Mouse (Mus musculus): ENCODE results near the gene Oaf. TPM values are rescaled to one million over a fixed set of nuclear protein-coding genes. Genes with fewer than 3 reads are reported as not detected.

Gene Oaf
- polyA plus RNA-seq, 1 experiment = 10.8 TPM

- H3K4me1 ChIP-seq (replicated peaks; ENCODE audit: control insufficient read depth, insufficient read depth, low read length) = no peaks in the 10 kb centered on the region
- DNase-seq = no peak
- 20% methylated on average over 5 of the region's 5 CpGs for WGBS
- no peak for TF ChIP-seq CTCF (IDR thresholded peaks at IDR 0.05; ENCODE audit: borderline replicate concordance, control insufficient read depth, extremely low read depth, insufficient read depth, low read length, poor library complexity)
- no peak for TF ChIP-seq POLR2A (IDR thresholded peaks at IDR 0.05; ENCODE audit: control insufficient read depth, extremely low read depth, insufficient read depth, low read length, poor library complexity)
- H3K4me3 ChIP-seq (ENCODE audit: control insufficient read depth, insufficient read depth, low read length) = no peak overlapping the region
- H3K36me3 ChIP-seq (ENCODE audit: control insufficient read depth, insufficient read depth, low read length) = no peaks in the 10 kb centered on the region
- no peak overlapping the region for H3K27ac ChIP-seq (ENCODE audit: control insufficient read depth, insufficient read depth, low read length)
- H3K27me3 ChIP-seq (ENCODE audit: control insufficient read depth, insufficient read depth, low read length) = peaks cover 5% of the 10 kb centered on the region; the same call in 1 of the 2 replicates
Measured at GRCm38 (mm10) chr9:43200212-43200611, 39.5 kb downstream of the Oaf start.

DNA sequence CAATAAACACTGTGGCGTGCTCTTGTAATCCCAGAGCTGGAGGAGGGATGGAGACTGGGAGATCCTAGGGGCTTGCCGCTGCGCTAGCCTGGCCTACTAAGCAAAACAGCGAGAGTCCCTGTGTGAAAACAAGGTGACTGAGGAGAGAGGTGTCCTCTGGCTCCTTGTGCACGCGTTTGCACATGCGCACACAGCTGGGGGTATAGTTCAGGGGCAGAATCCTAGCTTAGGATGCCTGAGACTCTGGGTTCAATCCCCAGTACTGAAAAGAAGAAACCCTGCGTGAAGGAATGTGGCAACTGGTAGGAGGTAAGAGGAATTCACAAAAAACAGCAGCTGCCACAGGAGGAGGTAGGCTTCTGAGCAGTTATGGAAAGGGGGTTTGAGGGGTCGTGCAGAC is 45.7 kb downstream of the Oaf start:
- H3K27me3 ChIP-seq (ENCODE audit: control insufficient read depth, insufficient read depth, low read length) = no peaks in the 10 kb centered on the region; the same call in 1 of the 2 replicates
- TF ChIP-seq POLR2A (IDR thresholded peaks at IDR 0.05; ENCODE audit: control insufficient read depth, extremely low read depth, insufficient read depth, low read length, poor library complexity) (no peak), CTCF (IDR thresholded peaks at IDR 0.05; ENCODE audit: borderline replicate concordance, control insufficient read depth, extremely low read depth, insufficient read depth, low read length, poor library complexity) (no peak)
- DNase-seq = no peak
- no peaks in the 10 kb centered on the region for H3K4me1 ChIP-seq (replicated peaks; ENCODE audit: control insufficient read depth, insufficient read depth, low read length)
- no peaks in the 10 kb centered on the region for H3K36me3 ChIP-seq (ENCODE audit: control insufficient read depth, insufficient read depth, low read length)
- H3K4me3 ChIP-seq (ENCODE audit: control insufficient read depth, insufficient read depth, low read length) = no peak overlapping the region
- WGBS = 25% methylated on average over 9 of the region's 9 CpGs
- H3K27ac ChIP-seq (ENCODE audit: control insufficient read depth, insufficient read depth, low read length) = no peak overlapping the region

- Histone ChIP-seq H3K36me3 (ENCODE audit: control insufficient read depth, insufficient read depth, low read length) (no peaks in the 10 kb centered on the region), H3K4me1 (replicated peaks; ENCODE audit: control insufficient read depth, insufficient read depth, low read length) (no peaks in the 10 kb centered on the region), H3K27me3 (ENCODE audit: control insufficient read depth, insufficient read depth, low read length) (no peaks in the 10 kb centered on the region; the same call in 1 of the 2 replicates), H3K27ac (ENCODE audit: control insufficient read depth, insufficient read depth, low read length) (no peak overlapping the region), H3K4me3 (ENCODE audit: control insufficient read depth, insufficient read depth, low read length) (no peak overlapping the region)
- DNase-seq = no peak
- WGBS = 52% methylated on average over 4 of the region's 4 CpGs
- TF ChIP-seq CTCF (IDR thresholded peaks at IDR 0.05; ENCODE audit: borderline replicate concordance, control insufficient read depth, extremely low read depth, insufficient read depth, low read length, poor library complexity) (no peak), POLR2A (IDR thresholded peaks at IDR 0.05; ENCODE audit: control insufficient read depth, extremely low read depth, insufficient read depth, low read length, poor library complexity) (no peak)
Measured at GRCm38 (mm10) chr9:43191561-43191960, 48.1 kb downstream of the Oaf start.

- H3K27me3 ChIP-seq (ENCODE audit: control insufficient read depth, insufficient read depth, low read length) = no peaks in the 10 kb centered on the region
- no peak for TF ChIP-seq POLR2A (IDR thresholded peaks at IDR 0.05; ENCODE audit: control insufficient read depth, extremely low read depth, insufficient read depth, low read length, poor library complexity)
- no peak for TF ChIP-seq CTCF (IDR thresholded peaks at IDR 0.05; ENCODE audit: borderline replicate concordance, control insufficient read depth, extremely low read depth, insufficient read depth, low read length, poor library complexity)
- H3K4me1 ChIP-seq (replicated peaks; ENCODE audit: control insufficient read depth, insufficient read depth, low read length) = 0 out of 2 replicates have a peak, but pooled peaks cover 2% of the 10 kb centered on the region
- H3K4me3 ChIP-seq (ENCODE audit: control insufficient read depth, insufficient read depth, low read length) = no peak overlapping the region
- DNase-seq = no peak
- H3K36me3 ChIP-seq (ENCODE audit: control insufficient read depth, insufficient read depth, low read length) = no peaks in the 10 kb centered on the region
- H3K27ac ChIP-seq (ENCODE audit: control insufficient read depth, insufficient read depth, low read length) = no peak overlapping the region
- WGBS = 60% methylated on average over 3 of the region's 3 CpGs
Measured at GRCm38 (mm10) chr9:43189021-43189356, 50.7 kb downstream of the Oaf start.

- H3K27me3 ChIP-seq (ENCODE audit: control insufficient read depth, insufficient read depth, low read length) = no peaks in the 10 kb centered on the region
- H3K27ac ChIP-seq (ENCODE audit: control insufficient read depth, insufficient read depth, low read length) = no peak overlapping the region
- no peak for DNase-seq
- 85% methylated on average over 12 of the region's 12 CpGs for WGBS
- TF ChIP-seq POLR2A (IDR thresholded peaks at IDR 0.05; ENCODE audit: control insufficient read depth, extremely low read depth, insufficient read depth, low read length, poor library complexity) (no peak), CTCF (IDR thresholded peaks at IDR 0.05; ENCODE audit: borderline replicate concordance, control insufficient read depth, extremely low read depth, insufficient read depth, low read length, poor library complexity) (no peak)
- H3K36me3 ChIP-seq (ENCODE audit: control insufficient read depth, insufficient read depth, low read length) = no peaks in the 10 kb centered on the region
- H3K4me3 ChIP-seq (ENCODE audit: control insufficient read depth, insufficient read depth, low read length) = no peak overlapping the region
- 0 out of 2 replicates have a peak, but pooled peaks cover 2% of the 10 kb centered on the region for H3K4me1 ChIP-seq (replicated peaks; ENCODE audit: control insufficient read depth, insufficient read depth, low read length)
Measured at GRCm38 (mm10) chr9:43188309-43189020, 51.2 kb downstream of the Oaf start.

- no peak for TF ChIP-seq POLR2A (IDR thresholded peaks at IDR 0.05; ENCODE audit: control insufficient read depth, extremely low read depth, insufficient read depth, low read length, poor library complexity)
- no peak for TF ChIP-seq CTCF (IDR thresholded peaks at IDR 0.05; ENCODE audit: borderline replicate concordance, control insufficient read depth, extremely low read depth, insufficient read depth, low read length, poor library complexity)
- Histone ChIP-seq H3K27me3 (ENCODE audit: control insufficient read depth, insufficient read depth, low read length) (no peaks in the 10 kb centered on the region), H3K4me3 (ENCODE audit: control insufficient read depth, insufficient read depth, low read length) (no peak overlapping the region), H3K36me3 (ENCODE audit: control insufficient read depth, insufficient read depth, low read length) (no peaks in the 10 kb centered on the region), H3K4me1 (replicated peaks; ENCODE audit: control insufficient read depth, insufficient read depth, low read length) (no peaks in the 10 kb centered on the region), H3K27ac (ENCODE audit: control insufficient read depth, insufficient read depth, low read length) (no peak overlapping the region)
- no peak for DNase-seq
- 92% methylated on average over 5 of the region's 5 CpGs for WGBS
Measured at GRCm38 (mm10) chr9:43179614-43180013, 60.1 kb downstream of the Oaf start.
